Mouse (Mus musculus): ENCODE measurements around the gene Clstn3. TPM values are rescaled to one million over a fixed set of nuclear protein-coding genes. Genes with fewer than 3 reads are reported as not detected.
"Not testable (repeated sequence)": the region's sequence is repeated elsewhere in the genome, so short reads cannot be mapped to it uniquely, and the experiment has no call there.

Gene Clstn3
- polyA plus RNA-seq, 2 experiments = 5.1 to 11.2 TPM

DNA sequence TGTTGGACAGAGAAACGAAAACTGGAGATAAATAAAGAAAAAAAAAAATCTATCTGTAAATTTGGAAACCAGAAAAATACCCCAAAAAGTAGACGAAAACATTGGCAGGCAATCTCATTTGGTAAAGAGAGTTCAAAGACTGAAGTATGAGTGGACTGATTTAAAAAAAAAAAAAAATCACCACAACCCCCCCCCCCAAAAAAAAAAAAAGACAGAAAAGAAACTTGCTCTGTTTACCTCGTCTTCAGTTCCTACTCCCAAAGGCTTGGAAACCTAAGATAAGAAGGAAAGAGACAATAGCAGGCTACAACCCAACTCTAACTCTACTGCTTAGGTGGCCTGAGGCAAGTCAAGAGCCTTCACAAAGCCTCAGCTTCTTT, 50.8 kb downstream of the Clstn3 start:
- Histone ChIP-seq H3K4me3 (replicated peaks; ENCODE audit: low read length) (peak overlapping the region; percentile 94), H3K4me2 (replicated peaks; ENCODE audit: low read depth, low read length, severe bottlenecking) (peak overlapping the region; percentile 88), H3K4me1 (ENCODE audit: control insufficient read depth, insufficient read depth, low read length) (peaks cover 6% of the 10 kb centered on the region; the same call in 1 of the 2 replicates), H3K36me3 (ENCODE audit: control insufficient read depth, insufficient read depth, low read length) (peaks cover 28% of the 10 kb centered on the region), H3K9me3 (ENCODE audit: control insufficient read depth, low read length) (no peaks in the 10 kb centered on the region), H3K27me3 (ENCODE audit: control insufficient read depth, insufficient read depth, low read length) (no peaks in the 10 kb centered on the region), H3K27ac (replicated peaks; ENCODE audit: low read depth, low read length) (no peak overlapping the region), H3K9ac (ENCODE audit: low read depth, low read length, severe bottlenecking) (peak overlapping the region; percentile 88; the same call in 1 of the 2 replicates)
- 76% methylated on average over 3 of the region's 3 CpGs for WGBS
- no peak for DNase-seq (ENCODE audit: low spot score)
- no peak for ATAC-seq (ENCODE audit: low FRiP score, low read depth)
- no peak for TF ChIP-seq POLR2A (IDR thresholded peaks at IDR 0.05; ENCODE audit: borderline replicate concordance, extremely low read depth, insufficient read depth, insufficient read length)

DNA sequence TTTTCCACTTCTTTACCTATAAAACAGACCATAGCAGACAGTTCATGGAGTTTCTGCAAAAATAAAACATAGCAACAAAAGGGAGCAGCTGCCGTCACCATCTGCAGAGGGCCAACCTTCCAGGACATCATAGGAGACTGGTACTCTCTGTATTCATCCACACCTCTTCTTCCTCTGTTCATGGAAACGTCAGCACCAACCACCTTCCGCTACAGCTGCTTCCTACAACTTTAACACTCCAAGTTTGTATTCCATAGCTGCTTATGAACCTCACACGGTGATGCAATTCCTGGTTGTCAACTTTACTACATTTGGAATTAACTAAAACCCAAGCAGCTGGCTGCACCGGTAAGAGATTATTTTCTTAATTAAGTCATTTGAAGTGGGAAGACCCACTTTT, 56.2 kb downstream of the Clstn3 start:
- Histone ChIP-seq H3K9ac (ENCODE audit: low read depth, low read length, severe bottlenecking) (no peak overlapping the region), H3K4me3 (replicated peaks; ENCODE audit: low read length) (no peak overlapping the region), H3K4me2 (replicated peaks; ENCODE audit: low read depth, low read length, severe bottlenecking) (no peak overlapping the region), H3K4me1 (ENCODE audit: control insufficient read depth, insufficient read depth, low read length) (no peaks in the 10 kb centered on the region), H3K27me3 (ENCODE audit: control insufficient read depth, insufficient read depth, low read length) (no peaks in the 10 kb centered on the region), H3K27ac (replicated peaks; ENCODE audit: low read depth, low read length) (no peak overlapping the region), H3K9me3 (ENCODE audit: control insufficient read depth, low read length) (no peaks in the 10 kb centered on the region), H3K36me3 (ENCODE audit: control insufficient read depth, insufficient read depth, low read length) (peaks cover 73% of the 10 kb centered on the region)
- DNase-seq (ENCODE audit: low spot score) (no peak), ATAC-seq (ENCODE audit: low FRiP score, low read depth) (no peak)
- 91% methylated on average over 5 of the region's 5 CpGs for WGBS
- no peak for TF ChIP-seq POLR2A (IDR thresholded peaks at IDR 0.05; ENCODE audit: borderline replicate concordance, extremely low read depth, insufficient read depth, insufficient read length)

GRCm38 (mm10) chr6:124407180-124407579, 57.4 kb downstream of the Clstn3 start:
- Histone ChIP-seq H3K4me3 (replicated peaks; ENCODE audit: low read length) (no peak overlapping the region), H3K36me3 (ENCODE audit: control insufficient read depth, insufficient read depth, low read length) (peaks cover 74% of the 10 kb centered on the region), H3K9ac (ENCODE audit: low read depth, low read length, severe bottlenecking) (no peak overlapping the region), H3K27me3 (ENCODE audit: control insufficient read depth, insufficient read depth, low read length) (no peaks in the 10 kb centered on the region), H3K27ac (replicated peaks; ENCODE audit: low read depth, low read length) (no peak overlapping the region), H3K4me1 (ENCODE audit: control insufficient read depth, insufficient read depth, low read length) (no peaks in the 10 kb centered on the region), H3K9me3 (ENCODE audit: control insufficient read depth, low read length) (no peaks in the 10 kb centered on the region), H3K4me2 (replicated peaks; ENCODE audit: low read depth, low read length, severe bottlenecking) (no peak overlapping the region)
- ATAC-seq (ENCODE audit: low FRiP score, low read depth) (no peak), DNase-seq (ENCODE audit: low spot score) (no peak)
- no peak for TF ChIP-seq POLR2A (IDR thresholded peaks at IDR 0.05; ENCODE audit: borderline replicate concordance, extremely low read depth, insufficient read depth, insufficient read length)

- H3K4me2 ChIP-seq (replicated peaks; ENCODE audit: low read depth, low read length, severe bottlenecking) = no peak overlapping the region
- H3K4me1 ChIP-seq (ENCODE audit: control insufficient read depth, insufficient read depth, low read length) = no peaks in the 10 kb centered on the region
- no peak for ATAC-seq (ENCODE audit: low FRiP score, low read depth)
- H3K9ac ChIP-seq (ENCODE audit: low read depth, low read length, severe bottlenecking) = no peak overlapping the region
- 93% methylated on average over 10 of the region's 10 CpGs for WGBS
- H3K27me3 ChIP-seq (ENCODE audit: control insufficient read depth, insufficient read depth, low read length) = no peaks in the 10 kb centered on the region
- no peak overlapping the region for H3K4me3 ChIP-seq (replicated peaks; ENCODE audit: low read length)
- H3K27ac ChIP-seq (replicated peaks; ENCODE audit: low read depth, low read length) = no peak overlapping the region
- H3K9me3 ChIP-seq (ENCODE audit: control insufficient read depth, low read length) = no peaks in the 10 kb centered on the region
- H3K36me3 ChIP-seq (ENCODE audit: control insufficient read depth, insufficient read depth, low read length) = peaks cover 77% of the 10 kb centered on the region
- TF ChIP-seq POLR2A (IDR thresholded peaks at IDR 0.05; ENCODE audit: borderline replicate concordance, extremely low read depth, insufficient read depth, insufficient read length) = no peak
- DNase-seq (ENCODE audit: low spot score) = no peak
These were observed 58.3 kb downstream of the Clstn3 start for GRCm38 (mm10) chr6:124406326-124406725.

DNA sequence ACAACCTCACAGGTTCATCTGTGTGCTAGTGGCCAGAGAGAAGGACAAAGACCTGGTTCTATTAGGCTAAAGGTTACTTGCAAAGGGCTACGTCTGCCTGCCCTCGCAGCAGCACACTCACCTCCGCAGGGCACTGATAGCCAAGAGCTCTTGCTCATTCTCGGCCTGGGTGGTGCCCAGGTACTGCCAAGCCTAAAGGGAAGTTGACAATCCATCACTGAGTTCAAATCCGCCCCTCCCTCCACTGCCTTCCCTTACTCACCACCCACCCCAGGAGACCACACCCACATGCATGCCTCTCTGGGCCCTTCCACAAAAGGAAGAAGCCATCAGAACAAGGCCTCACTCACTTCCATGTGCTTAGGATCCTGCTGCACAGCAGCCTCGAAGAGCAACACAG, 64.9 kb downstream of the Clstn3 start:
- peaks cover 75% of the 10 kb centered on the region for H3K36me3 ChIP-seq (ENCODE audit: control insufficient read depth, insufficient read depth, low read length)
- no peak overlapping the region for H3K4me2 ChIP-seq (replicated peaks; ENCODE audit: low read depth, low read length, severe bottlenecking)
- H3K9ac ChIP-seq (ENCODE audit: low read depth, low read length, severe bottlenecking) = no peak overlapping the region
- H3K27ac ChIP-seq (replicated peaks; ENCODE audit: low read depth, low read length) = no peak overlapping the region
- no peaks in the 10 kb centered on the region for H3K27me3 ChIP-seq (ENCODE audit: control insufficient read depth, insufficient read depth, low read length)
- no peak for TF ChIP-seq POLR2A (IDR thresholded peaks at IDR 0.05; ENCODE audit: borderline replicate concordance, extremely low read depth, insufficient read depth, insufficient read length)
- DNase-seq (ENCODE audit: low spot score) (no peak), ATAC-seq (ENCODE audit: low FRiP score, low read depth) (no peak)
- no peak overlapping the region for H3K4me3 ChIP-seq (replicated peaks; ENCODE audit: low read length)
- WGBS = 89% methylated on average over 6 of the region's 6 CpGs
- H3K4me1 ChIP-seq (ENCODE audit: control insufficient read depth, insufficient read depth, low read length) = no peaks in the 10 kb centered on the region
- no peaks in the 10 kb centered on the region for H3K9me3 ChIP-seq (ENCODE audit: control insufficient read depth, low read length)

- not testable (repeated sequence) for DNase-seq (ENCODE audit: low spot score); ATAC-seq (ENCODE audit: low FRiP score, low read depth); H3K27ac ChIP-seq (replicated peaks; ENCODE audit: low read depth, low read length); H3K4me3 ChIP-seq (replicated peaks; ENCODE audit: low read length); H3K9ac ChIP-seq (ENCODE audit: low read depth, low read length, severe bottlenecking); H3K9me3 ChIP-seq (ENCODE audit: control insufficient read depth, low read length); H3K4me1 ChIP-seq (ENCODE audit: control insufficient read depth, insufficient read depth, low read length); H3K27me3 ChIP-seq (ENCODE audit: control insufficient read depth, insufficient read depth, low read length); H3K4me2 ChIP-seq (replicated peaks; ENCODE audit: low read depth, low read length, severe bottlenecking)
- peaks cover 33% of the 10 kb centered on the region for H3K36me3 ChIP-seq (ENCODE audit: control insufficient read depth, insufficient read depth, low read length)
- WGBS = 94% methylated on average over 3 of the region's 3 CpGs
These were observed 69.6 kb downstream of the Clstn3 start for GRCm38 (mm10) chr6:124394991-124395390.

Other genes with a start within 250 kb of the Clstn3 start
- gene Vmn2r27, start 232.9 kb downstream of the Clstn3 start, polyA plus RNA-seq (2012; rRNA removed) = not detected in 2 replicates
- gene Vmn2r27, start 232.9 kb downstream of the Clstn3 start, polyA plus RNA-seq (2014; fragmentation: Nextera tagmentation; extraction: Ambion mirVana) = not detected in 2 replicates
- 0.03 TPM in 2 replicates for gene Cd163, start 160.1 kb downstream of the Clstn3 start, polyA plus RNA-seq (2012; rRNA removed)
- gene Cd163, start 160.1 kb downstream of the Clstn3 start, polyA plus RNA-seq (2014; fragmentation: Nextera tagmentation; extraction: Ambion mirVana) = 0.04 and 0.10 TPM in 2 replicates
- 53.9 and 60.7 TPM in 2 replicates for gene Pex5, start 49.7 kb downstream of the Clstn3 start, polyA plus RNA-seq (2012; rRNA removed)
- 34.7 and 43.3 TPM in 2 replicates for gene Pex5, start 49.7 kb downstream of the Clstn3 start, polyA plus RNA-seq (2014; fragmentation: Nextera tagmentation; extraction: Ambion mirVana)
- gene C1rl, start 28.3 kb upstream of the Clstn3 start, polyA plus RNA-seq (2012; rRNA removed) = 0.47 and 0.64 TPM in 2 replicates
- 0.81 and 0.83 TPM in 2 replicates for gene C1rl, start 28.3 kb upstream of the Clstn3 start, polyA plus RNA-seq (2014; fragmentation: Nextera tagmentation; extraction: Ambion mirVana)
- 1.4 and 2.1 TPM in 2 replicates for gene C1ra, start 47.6 kb upstream of the Clstn3 start, polyA plus RNA-seq (2012; rRNA removed)
- 1.7 and 1.9 TPM in 2 replicates for gene C1ra, start 47.6 kb upstream of the Clstn3 start, polyA plus RNA-seq (2014; fragmentation: Nextera tagmentation; extraction: Ambion mirVana)
- 7.9 and 8.5 TPM in 2 replicates for gene C1s1, start 77.6 kb upstream of the Clstn3 start, polyA plus RNA-seq (2012; rRNA removed)
- gene C1s1, start 77.6 kb upstream of the Clstn3 start, polyA plus RNA-seq (2014; fragmentation: Nextera tagmentation; extraction: Ambion mirVana) = 3.3 and 3.4 TPM in 2 replicates
- gene C1rb, start 105.5 kb upstream of the Clstn3 start, polyA plus RNA-seq (2012; rRNA removed) = not detected in 2 replicates
- gene C1rb, start 105.5 kb upstream of the Clstn3 start, polyA plus RNA-seq (2014; fragmentation: Nextera tagmentation; extraction: Ambion mirVana) = 0.11 TPM in 1 of 2 replicates, not detected in the other
- gene C1s2, start 171.3 kb upstream of the Clstn3 start, polyA plus RNA-seq (2012; rRNA removed) = 0.23 and 0.24 TPM in 2 replicates
- gene C1s2, start 171.3 kb upstream of the Clstn3 start, polyA plus RNA-seq (2014; fragmentation: Nextera tagmentation; extraction: Ambion mirVana) = 0.10 TPM in 1 of 2 replicates, not detected in the other
- gene Lpcat3, start 198.2 kb upstream of the Clstn3 start, polyA plus RNA-seq (2012; rRNA removed) = 80.8 and 101 TPM in 2 replicates
- gene Lpcat3, start 198.2 kb upstream of the Clstn3 start, polyA plus RNA-seq (2014; fragmentation: Nextera tagmentation; extraction: Ambion mirVana) = 49.3 and 51.7 TPM in 2 replicates
- gene Emg1, start 247.4 kb upstream of the Clstn3 start, polyA plus RNA-seq (2012; rRNA removed) = 135 and 148 TPM in 2 replicates
- gene Emg1, start 247.4 kb upstream of the Clstn3 start, polyA plus RNA-seq (2014; fragmentation: Nextera tagmentation; extraction: Ambion mirVana) = 179 and 185 TPM in 2 replicates
- 203 and 205 TPM in 2 replicates for gene Phb2, start 247.5 kb upstream of the Clstn3 start, polyA plus RNA-seq (2012; rRNA removed)
- 295 and 296 TPM in 2 replicates for gene Phb2, start 247.5 kb upstream of the Clstn3 start, polyA plus RNA-seq (2014; fragmentation: Nextera tagmentation; extraction: Ambion mirVana)

Data from limb, embryonic 14.5 days (tissue).